Mouse (Mus musculus) embryonic fibroblast, embryonic 13.5 days (primary cell): ENCODE results near the gene Gm19426. TPM values are rescaled to one million over a fixed set of nuclear protein-coding genes. Genes with fewer than 3 reads are reported as not detected.
A peak's percentile ranks its signal among the peaks of the same experiment; 100 is the strongest.
"Not testable (repeated sequence)": the region's sequence is repeated elsewhere in the genome, so short reads cannot be mapped to it uniquely, and the experiment has no call there.

Source experiments
- H3K27ac ChIP-seq: 2 replicates; pipeline ENCODE4 v1.5.1; 2012; ENCODE audit warnings: low read length, control low read depth, inconsistent platforms; ENCODE audit not compliant: insufficient read depth
- H3K4me1 ChIP-seq: 2 replicates; pipeline ENCODE4 v1.6.1; 2011; ENCODE audit warnings: low read length; ENCODE audit not compliant: control insufficient read depth, insufficient read depth
- H3K4me3 ChIP-seq: 2 replicates; pipeline ENCODE4 v1.5.1; 2011; ENCODE audit warnings: mild to moderate bottlenecking, control low read depth, low read length; ENCODE audit not compliant: insufficient read depth
- CTCF ChIP-seq: IDR thresholded peaks from 2 replicates; pipeline ENCODE4 v1.5.1; 2011; ENCODE audit warnings: mild to moderate bottlenecking, control low read depth, low read length, moderate library complexity, borderline replicate concordance; ENCODE audit not compliant: insufficient read depth
- POLR2A ChIP-seq: IDR thresholded peaks from 2 replicates; pipeline ENCODE4 v1.6.1; 2011; ENCODE audit warnings: low read depth, mild to moderate bottlenecking, control low read depth, low read length, moderate library complexity
- polyA plus RNA-seq: library from polyadenylated mRNA; stranded (reverse); fragments of >200 nt; gene quantifications from 2 replicates; pipeline ENCODE4 v1.2.4, GENCODE M21; 2011; ENCODE audit warnings: low read depth; ENCODE audit not compliant: missing spikeins, insufficient read length

Gm19426 gene
- polyA plus RNA-seq, 1 experiment: 2.7 TPM

DNA sequence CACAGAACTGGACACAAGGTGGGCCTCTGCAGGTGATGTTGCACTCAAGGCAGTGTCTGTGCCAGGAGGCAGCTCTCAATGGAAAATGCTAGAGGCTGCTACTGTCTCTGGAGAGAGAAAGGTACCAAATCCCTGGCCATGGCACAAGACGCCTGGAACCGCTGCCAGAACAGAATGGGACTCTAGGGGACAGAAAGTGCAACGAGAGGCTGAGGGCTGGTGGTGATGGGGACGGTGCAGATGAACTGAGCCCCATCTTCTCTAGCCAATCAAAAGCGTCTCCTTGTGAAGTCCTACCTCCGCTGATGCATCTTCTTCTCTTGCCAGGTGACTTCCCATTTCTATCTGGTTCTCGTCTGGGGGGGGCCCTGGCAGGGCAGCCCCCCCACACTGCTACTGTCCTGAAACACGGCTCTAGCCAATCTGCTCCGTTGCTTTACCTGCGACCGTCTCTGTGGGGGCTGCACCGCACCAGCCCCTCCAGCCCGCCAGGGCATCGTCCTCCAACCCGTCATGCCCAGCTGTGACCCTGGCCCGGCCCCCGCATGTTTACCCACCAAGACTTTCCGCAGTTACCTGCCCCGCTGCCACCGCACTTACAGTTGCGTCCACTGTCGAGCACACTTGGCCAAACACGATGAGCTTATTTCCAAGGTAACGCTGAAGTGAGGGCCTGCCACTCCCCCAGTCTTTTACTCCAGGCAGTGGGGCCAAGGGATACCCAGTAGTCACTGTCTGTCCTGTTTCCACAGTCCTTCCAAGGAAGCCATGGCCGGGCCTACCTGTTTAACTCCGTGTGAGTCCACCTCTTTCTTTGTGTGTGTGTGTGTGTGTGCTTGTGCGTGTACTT lies 6.9 kb downstream of the Gm19426 start:
- H3K27ac ChIP-seq: no peak overlapping the region
- H3K4me1 ChIP-seq: peaks cover 4% of the 10 kb centered on the region
- H3K4me3 ChIP-seq: no peak overlapping the region
- TF ChIP-seq POLR2A (peak; percentile 55; the same call in 1 of the 2 replicates), CTCF (no peak)

DNA sequence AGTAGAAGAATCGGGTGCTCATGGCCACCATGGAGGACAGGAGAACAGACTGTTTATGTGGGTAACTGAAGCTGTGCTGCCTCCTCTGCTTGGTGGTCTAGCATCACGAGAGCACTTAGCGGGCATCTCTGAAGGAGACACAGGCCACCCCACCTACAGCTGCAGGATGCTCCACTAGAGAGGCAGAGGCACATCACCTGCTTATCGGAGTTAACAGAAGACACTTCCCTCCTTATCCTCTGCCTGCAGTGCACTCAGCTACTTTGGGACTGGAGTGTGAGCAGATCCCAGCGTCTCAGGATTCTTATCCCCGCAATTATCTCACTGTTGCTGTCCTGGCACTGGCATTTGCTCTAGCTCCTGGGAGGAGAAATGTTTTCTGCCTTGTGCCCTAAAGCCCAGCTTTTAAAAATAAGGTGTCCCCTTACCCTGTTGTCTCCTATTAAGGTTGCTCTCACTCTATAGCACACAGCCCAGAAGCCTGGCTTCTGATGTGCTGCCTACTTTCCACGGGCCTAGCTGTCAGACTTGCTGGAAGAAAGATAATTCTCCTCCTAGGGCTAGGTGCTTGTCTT lies 8.0 kb downstream of the Gm19426 start:
- no peak overlapping the region for H3K27ac ChIP-seq
- TF ChIP-seq CTCF (no peak), POLR2A (peak; percentile 57)
- H3K4me3 ChIP-seq: no peak overlapping the region
- H3K4me1 ChIP-seq: no peaks in the 10 kb centered on the region; the same call in 1 of the 2 replicates

- Histone ChIP-seq H3K4me3 (no peak overlapping the region), H3K27ac (no peak overlapping the region), H3K4me1 (no peaks in the 10 kb centered on the region; the same call in 1 of the 2 replicates)
- no peak; the same call in 1 of the 2 replicates for TF ChIP-seq POLR2A
- no peak for TF ChIP-seq CTCF
These were observed 8.5 kb downstream of the Gm19426 start for GRCm38 (mm10) chr2:84734919-84735318.

DNA sequence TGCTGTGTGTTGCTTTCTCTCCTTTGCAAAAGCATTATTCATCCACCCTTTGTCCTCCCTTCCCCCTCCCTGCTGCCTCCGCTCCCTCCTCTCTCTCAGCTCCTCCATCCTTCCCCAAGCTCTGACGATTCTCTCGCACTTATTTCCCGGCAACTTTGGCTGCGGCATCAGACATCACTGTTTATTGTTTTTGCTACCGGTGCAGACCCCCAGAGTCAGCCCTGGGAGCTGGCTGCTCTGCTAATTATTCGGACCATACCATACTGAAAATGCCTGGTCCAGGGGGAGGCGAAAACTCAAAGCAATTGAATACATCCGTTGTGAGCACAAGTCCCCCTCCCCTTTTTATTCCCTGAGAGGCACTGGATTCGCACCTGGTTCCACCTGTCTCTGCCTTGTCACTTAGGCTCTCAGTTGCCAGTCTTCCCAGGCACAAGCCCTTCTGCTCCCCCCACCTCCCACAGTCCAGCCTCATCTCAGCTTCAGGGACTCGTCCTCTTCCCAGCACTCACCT lies 9.0 kb downstream of the Gm19426 start:
- no peaks in the 10 kb centered on the region; the same call in 1 of the 2 replicates for H3K4me1 ChIP-seq
- H3K27ac ChIP-seq: no peak overlapping the region
- TF ChIP-seq CTCF: no peak
- TF ChIP-seq POLR2A: peak; percentile 32
- peak overlapping the region; percentile 12 for H3K4me3 ChIP-seq

- Histone ChIP-seq H3K4me1 (no peaks in the 10 kb centered on the region; the same call in 1 of the 2 replicates), H3K27ac (no peak within 1 kb of the TSS), H3K4me3 (peak within 1 kb of the TSS; percentile 12)
- TF ChIP-seq POLR2A (no peak; the same call in 1 of the 2 replicates), CTCF (no peak)
These were observed 9.7 kb downstream of the Gm19426 start, which contains the start of gene Ypel4 for GRCm38 (mm10) chr2:84733579-84734300. Gene Ypel4, plus strand, starts transcription at chr2:84734058.

GRCm38 (mm10) chr2:84732394-84732793 lies 11.1 kb downstream of the Gm19426 start:
- Histone ChIP-seq H3K4me3 (no peak overlapping the region), H3K27ac (no peak overlapping the region), H3K4me1 (no peaks in the 10 kb centered on the region; the same call in 1 of the 2 replicates)
- TF ChIP-seq CTCF (no peak), POLR2A (no peak)

DNA sequence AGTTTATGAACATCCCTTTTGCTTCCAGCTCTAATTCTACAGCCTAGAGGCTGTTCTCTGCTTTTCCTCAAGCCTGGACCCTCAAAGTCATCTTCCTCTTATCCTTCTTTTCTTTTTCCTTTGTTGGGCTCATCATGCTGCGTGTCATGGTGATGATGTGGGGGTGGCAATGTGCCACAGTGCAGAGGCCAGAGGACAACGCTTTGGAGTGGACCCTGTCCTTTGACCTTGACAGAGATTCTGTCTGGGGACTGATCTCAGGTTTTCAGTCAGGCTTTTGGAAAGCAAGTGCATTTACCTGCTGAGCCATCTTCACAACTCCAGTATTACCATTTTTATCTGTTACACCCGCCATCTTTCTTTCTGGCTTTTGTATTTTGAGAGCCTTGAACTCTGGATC lies 12.2 kb downstream of the Gm19426 start:
- Histone ChIP-seq H3K27ac (no peak overlapping the region), H3K4me3 (no peak overlapping the region), H3K4me1 (no peaks in the 10 kb centered on the region; the same call in 1 of the 2 replicates)
- TF ChIP-seq POLR2A (no peak), CTCF (no peak)

DNA sequence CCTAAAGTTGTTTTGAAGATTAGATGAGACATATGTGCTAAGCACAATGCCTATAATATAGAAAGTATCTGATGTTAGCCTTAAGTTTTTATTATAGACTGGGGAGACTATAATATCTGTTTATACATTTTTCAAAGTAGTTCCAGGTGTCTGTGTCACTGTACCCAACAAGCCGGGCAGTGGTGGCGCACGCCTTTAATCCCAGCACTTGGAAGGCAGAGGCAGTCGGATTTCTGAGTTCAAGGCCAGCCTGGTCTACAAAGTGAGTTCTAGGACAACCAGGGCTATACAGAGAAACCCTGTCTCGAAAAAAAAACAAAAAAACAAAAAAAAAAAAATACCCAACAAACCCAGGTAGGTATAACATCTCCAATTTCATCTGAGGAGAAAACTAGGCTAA lies 15.3 kb downstream of the Gm19426 start:
- not testable (repeated sequence) for H3K27ac ChIP-seq, H3K4me1 ChIP-seq, H3K4me3 ChIP-seq

GRCm38 (mm10) chr2:84727172-84727858 lies 16.1 kb downstream of the Gm19426 start, which contains the start of gene Clp1:
Gene Clp1, minus strand, starts transcription at chr2:84727350.
- H3K27ac ChIP-seq: peak within 1 kb of the TSS; percentile 85
- H3K4me3 ChIP-seq: peak within 1 kb of the TSS; percentile 67
- TF ChIP-seq CTCF: no peak
- TF ChIP-seq POLR2A: peak; percentile 82
- H3K4me1 ChIP-seq: peaks cover 4% of the 10 kb centered on the region; the same call in 1 of the 2 replicates
